10 mouse cellular contexts compared by ENCODE assay signal in the genomic region with DNA sequence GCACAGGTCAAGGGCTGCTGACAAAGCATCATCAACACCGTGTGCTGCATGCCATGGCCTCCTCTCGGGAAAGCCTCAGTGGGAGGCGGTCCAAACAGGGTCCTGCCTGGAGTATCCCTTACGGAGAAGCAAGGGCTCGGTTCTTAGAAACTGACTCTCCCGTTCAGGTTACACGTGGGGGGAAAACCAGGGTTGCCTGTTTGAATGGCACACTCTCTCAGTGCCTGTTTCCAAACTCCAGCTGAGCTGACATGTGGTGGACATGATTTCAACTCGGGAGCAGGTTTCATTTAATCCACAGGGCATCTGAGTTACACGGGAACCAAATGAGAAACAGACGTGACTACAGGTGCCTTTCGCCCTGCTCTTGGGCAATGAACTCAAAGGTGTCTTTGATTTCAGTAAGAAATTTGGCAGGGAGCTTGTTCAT.
A peak's percentile ranks its signal among the peaks of the same experiment; 100 is the strongest.
DNase-seq lines count a peak whose midpoint lies in the region; ATAC-seq and TF ChIP-seq lines count a peak whose summit lies in the region.
"Had no signal": no experiment of that assay in that cellular context is flagged by ENCODE, and none has a peak within 500 bp of the region (broad histone marks: within the 10 kb centered on the region; RNA-seq: fewer than 3 reads in every experiment).

No protein-coding gene starts in this region.

- H3K4me3 ChIP-seq in left cerebral cortex, adult 2 months: no peak overlapping the region
- H3K4me3 ChIP-seq in limb, embryonic 10.5 days: peak overlapping the region; percentile 34
- H3K4me3 ChIP-seq: liver, embryonic 15.5 days had no signal

- intact Hi-C loops in left cerebral cortex, adult 2 months (cut with DNase I): loop anchor here (5.0 kb wide), 3 partner anchors 264 to 324 kb away; no protein-coding TSS in a partner anchor

- WGBS in limb, embryonic 10.5 days: 30% methylated on average over 11 of the region's 11 CpGs

- no peak for DNase-seq in left cerebral cortex, adult 2 months (ENCODE audit: extremely low spot score in 1 of 2, low spot score in 2 of 2)
- DNase-seq in left cerebral cortex, adult 9 months (ENCODE audit: low spot score in 2 of 2): no peak
- peak; percentile 75 to 80 for DNase-seq in cerebellum, postnatal 10 days
- DNase-seq in fibroblast of lung, adult 2 months (ENCODE audit: low read depth): peak; percentile 56
- peak; percentile 75 for DNase-seq in limb, embryonic 10.5 days (ENCODE audit: low spot score)
- no peak for DNase-seq in right cerebral cortex, postnatal 36 days (ENCODE audit: low spot score in 2 of 2)
- no peak for DNase-seq in right cerebral cortex, postnatal 10 days (ENCODE audit: low spot score in 2 of 2)

- peak overlapping the region; percentile 79 for H3K27ac ChIP-seq in left cerebral cortex, adult 2 months
- H3K27ac ChIP-seq in limb, embryonic 10.5 days: no peak overlapping the region
- H3K27ac ChIP-seq: liver, embryonic 15.5 days had no signal

- H3K27me3 ChIP-seq in limb, embryonic 10.5 days (ENCODE audit: low read depth, poor library complexity, severe bottlenecking): peaks cover 14% of the 10 kb centered on the region; the same call in 1 of the 2 replicates
- H3K27me3 ChIP-seq: liver, embryonic 15.5 days had no signal

- ATAC-seq in erythroid progenitor cell, adult 5-6 weeks (replicated peaks; ENCODE audit: low FRiP score, poor library complexity, severe bottlenecking): no peak

- no peaks in the 10 kb centered on the region for H3K9me3 ChIP-seq in limb, embryonic 10.5 days (replicated peaks)
- H3K9me3 ChIP-seq: G1E; liver, embryonic 15.5 days had no signal

- no peak for TF ChIP-seq CTCF in left cerebral cortex, adult 2 months (IDR thresholded peaks at IDR 0.05)

- H3K36me3 ChIP-seq in limb, embryonic 10.5 days: no peaks in the 10 kb centered on the region
- H3K36me3 ChIP-seq: G1E; liver, embryonic 15.5 days had no signal

- H3K4me1 ChIP-seq in limb, embryonic 10.5 days: peaks cover 38% of the 10 kb centered on the region
- H3K4me1 ChIP-seq: liver, embryonic 15.5 days had no signal

Comparison
In these comparisons a context has a peak if more than half of its experiments do, and no peak if none do; other contexts are left out.
1. DNase-seq: peak in cerebellum, postnatal 10 days (2 of 2), fibroblast of lung, adult 2 months (single experiment) and limb, embryonic 10.5 days (single experiment); none in left cerebral cortex, adult 2 months (0 of 2), left cerebral cortex, adult 9 months (0 of 2), right cerebral cortex, postnatal 36 days (0 of 2) and right cerebral cortex, postnatal 10 days (0 of 2).